Mouse (Mus musculus) CD4-positive helper T cell, adult 2 months (primary cell): ENCODE results near the gene Zfp784.

Experiments
- DNase-seq: peaks from one replicate; pipeline ENCODE4 v3.0.0-alpha.2; 2012; ENCODE audit warnings: low read depth, missing footprints, low spot score

Gene Zfp784

DNA sequence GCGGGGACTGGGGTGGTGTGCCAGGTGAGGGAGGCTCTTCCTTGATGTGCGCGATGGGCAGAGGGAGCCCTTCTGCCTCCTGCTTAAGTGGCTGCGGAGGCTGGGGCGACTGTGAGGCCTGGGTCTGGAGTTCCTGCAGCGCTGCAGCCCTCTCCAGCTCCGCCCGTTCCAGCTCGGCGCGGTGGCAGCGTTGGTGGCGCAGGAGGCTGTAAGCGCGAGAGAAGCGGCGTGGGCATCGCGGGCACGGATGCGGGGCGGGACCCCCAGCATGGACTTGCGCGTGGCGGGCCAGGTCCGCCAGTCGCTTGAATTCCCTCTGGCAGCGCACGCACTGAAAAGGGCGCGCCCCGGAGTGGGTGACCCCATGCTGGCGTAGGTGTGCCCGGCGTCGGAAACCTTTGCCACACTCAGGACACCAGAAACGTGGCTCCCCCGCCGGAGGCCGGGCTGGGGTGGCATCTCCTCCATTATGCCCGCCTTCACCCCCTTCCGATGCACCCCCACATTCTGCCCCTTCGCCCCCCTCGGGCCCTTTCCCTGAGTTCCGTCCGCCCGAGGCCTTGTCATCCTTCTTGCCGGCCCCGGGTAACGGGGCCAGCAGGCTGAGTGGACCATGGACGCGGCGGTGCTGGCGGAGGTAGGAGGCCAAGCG lies 44.8 kb downstream of the Zfp784 start:
- DNase-seq = no peak

DNA sequence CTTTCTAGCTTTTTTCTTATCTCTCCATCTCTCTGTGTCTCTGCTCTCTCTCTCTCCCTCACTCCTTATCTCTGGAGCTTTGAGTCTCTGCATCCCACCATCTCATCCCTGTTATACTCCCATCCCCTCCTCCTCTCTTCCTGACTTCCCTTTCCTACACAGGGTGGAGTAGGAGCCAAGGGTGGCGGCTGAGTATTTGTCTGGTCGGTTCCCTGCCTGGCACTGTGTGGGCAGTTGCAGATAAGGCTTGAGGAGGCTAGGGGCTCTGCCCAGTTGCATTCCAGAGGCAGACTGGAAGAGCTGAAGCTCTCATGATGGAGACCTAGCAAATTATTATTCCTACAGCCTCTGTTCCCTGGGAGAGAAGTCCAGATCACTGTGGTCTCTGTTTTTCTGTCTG lies 50.0 kb downstream of the Zfp784 start:
- no peak for DNase-seq
